Mouse (Mus musculus) hindbrain, embryonic 12.5 days (tissue): ENCODE measurements around the gene Snx5. TPM values are rescaled to one million over a fixed set of nuclear protein-coding genes. Genes with fewer than 3 reads are reported as not detected.

Source experiments
- ATAC-seq: fragments of 200-750 bp; cut with Nextera tagmentation; 2 replicates; pipeline ENCODE4 v1.8.0; 2017; ENCODE audit warnings: moderate TSS enrichment; ENCODE audit not compliant: low FRiP score
- H3K27ac ChIP-seq: fragments of 300-500 bp; sonication (generic); 2 replicates; pipeline ENCODE4 v1.5.1; 2016; ENCODE audit warnings: mild to moderate bottlenecking
- H3K27me3 ChIP-seq: fragments of 300-500 bp; sonication (generic); 2 replicates; pipeline ENCODE4 v1.6.1; 2016; ENCODE audit warnings: mild to moderate bottlenecking
- H3K36me3 ChIP-seq: fragments of 300-500 bp; sonication (generic); 2 replicates; pipeline ENCODE4 v1.6.1; 2016; ENCODE audit warnings: mild to moderate bottlenecking
- H3K4me1 ChIP-seq: fragments of 300-500 bp; sonication (generic); 2 replicates; pipeline ENCODE4 v1.6.1; 2016
- H3K4me2 ChIP-seq: fragments of 300-500 bp; sonication (generic); replicated peaks from 2 replicates; pipeline ENCODE4 v1.6.1; 2016; ENCODE audit warnings: mild to moderate bottlenecking
- H3K4me3 ChIP-seq: fragments of 300-500 bp; sonication (generic); 2 replicates; pipeline ENCODE4 v1.5.1; 2016; ENCODE audit warnings: mild to moderate bottlenecking
- H3K9ac ChIP-seq: fragments of 300-500 bp; sonication (generic); 2 replicates; pipeline ENCODE4 v1.6.1; 2016; ENCODE audit warnings: mild to moderate bottlenecking, moderate library complexity
- H3K9me3 ChIP-seq: fragments of 300-500 bp; sonication (generic); replicated peaks from 2 replicates; pipeline ENCODE4 v1.6.1; 2016; ENCODE audit warnings: mild to moderate bottlenecking
- WGBS: fragments of 180-500 bp; shearing (Covaris S2); methylation state at CpG from one replicate; pipeline ENCODE4 v1.1.7; 2016; 5-methylcytosine and 5-hydroxymethylcytosine counted together
- polyA plus RNA-seq: library from polyadenylated mRNA; unstranded; fragments of >200 nt; fragmentation: Nextera tagmentation; extraction: Ambion mirVana; gene quantifications from 2 replicates; pipeline ENCODE4 v1.2.1, GENCODE M21; 2016

Gene Snx5
- polyA plus RNA-seq, 1 experiment from 2014 or later = 93.0 TPM

- Histone ChIP-seq H3K27ac (no peak overlapping the region), H3K9me3 (no peaks in the 10 kb centered on the region), H3K4me3 (no peak overlapping the region), H3K9ac (no peak overlapping the region), H3K4me2 (no peak overlapping the region), H3K4me1 (no peaks in the 10 kb centered on the region), H3K36me3 (peaks cover 19% of the 10 kb centered on the region), H3K27me3 (no peaks in the 10 kb centered on the region)
- 87% methylated on average over 3 of the region's 3 CpGs for WGBS
- no peak for ATAC-seq
Observed at GRCm38 (mm10) chr2:144280568-144280967, 9.9 kb upstream of the Snx5 start.

DNA sequence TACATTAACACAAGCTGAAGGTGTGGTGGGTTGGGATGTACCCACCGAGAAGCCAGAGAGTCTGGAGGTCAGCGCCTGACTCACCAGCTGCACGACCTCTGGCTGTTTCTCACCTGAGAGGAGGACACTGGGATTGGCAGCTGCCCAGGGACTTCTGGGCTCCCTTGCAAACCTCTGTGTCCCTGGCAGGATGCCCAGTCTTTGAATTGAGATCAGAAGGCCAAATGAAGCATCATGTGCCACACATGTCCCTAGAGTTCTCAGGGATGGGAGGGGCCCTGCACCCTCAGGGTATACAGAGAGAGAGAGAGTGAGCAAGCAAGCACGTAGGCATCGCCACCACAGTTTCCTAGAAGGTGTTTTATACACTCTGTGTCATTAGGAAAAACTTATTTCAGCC lies 9.0 kb upstream of the Snx5 start:
- Histone ChIP-seq H3K27ac (no peak overlapping the region), H3K4me3 (no peak overlapping the region), H3K4me1 (no peaks in the 10 kb centered on the region), H3K4me2 (no peak overlapping the region), H3K9ac (no peak overlapping the region), H3K27me3 (no peaks in the 10 kb centered on the region), H3K9me3 (no peaks in the 10 kb centered on the region), H3K36me3 (peaks cover 19% of the 10 kb centered on the region)
- ATAC-seq = no peak
- 78% methylated on average over 5 of the region's 5 CpGs for WGBS

DNA sequence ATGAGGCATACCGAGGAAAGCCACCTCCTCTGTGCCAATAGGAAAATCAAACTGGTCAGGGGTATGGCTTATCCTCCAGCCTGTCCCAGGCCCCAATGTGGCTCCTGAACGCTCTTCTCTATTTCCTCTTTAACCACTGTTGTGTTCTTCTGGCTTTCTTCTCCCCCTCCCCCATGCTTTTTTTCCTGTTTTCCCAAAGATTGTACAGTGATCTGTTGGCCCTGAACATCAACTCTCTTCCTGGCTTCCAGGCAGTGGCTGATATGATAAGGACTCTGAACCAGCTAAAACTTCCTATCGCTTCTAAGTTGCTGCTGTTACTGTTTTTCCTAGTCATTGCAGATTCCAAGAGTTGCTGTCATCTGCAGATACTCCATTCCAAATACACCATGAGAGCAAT lies 6.2 kb upstream of the Snx5 start:
- no peak overlapping the region for H3K4me2 ChIP-seq
- H3K36me3 ChIP-seq = peaks cover 19% of the 10 kb centered on the region
- H3K27ac ChIP-seq = no peak overlapping the region
- ATAC-seq = no peak
- H3K27me3 ChIP-seq = no peaks in the 10 kb centered on the region
- H3K4me1 ChIP-seq = no peaks in the 10 kb centered on the region
- H3K9me3 ChIP-seq = no peaks in the 10 kb centered on the region
- H3K9ac ChIP-seq = no peak overlapping the region
- no peak overlapping the region for H3K4me3 ChIP-seq
- WGBS = 90% methylated on average over 3 of the region's 3 CpGs

GRCm38 (mm10) chr2:144274741-144275140 lies 4.0 kb upstream of the Snx5 start:
- no peak overlapping the region for H3K9ac ChIP-seq
- no peaks in the 10 kb centered on the region for H3K9me3 ChIP-seq
- no peaks in the 10 kb centered on the region for H3K4me1 ChIP-seq
- no peaks in the 10 kb centered on the region for H3K27me3 ChIP-seq
- H3K4me3 ChIP-seq = no peak overlapping the region
- no peak for ATAC-seq
- no peak overlapping the region for H3K4me2 ChIP-seq
- WGBS = 57% methylated on average over 8 of the region's 8 CpGs
- no peak overlapping the region for H3K27ac ChIP-seq
- peaks cover 15% of the 10 kb centered on the region for H3K36me3 ChIP-seq

GRCm38 (mm10) chr2:144272088-144272487 lies 1.4 kb upstream of the Snx5 start:
- no peak for ATAC-seq
- Histone ChIP-seq H3K27ac (no peak overlapping the region), H3K4me3 (no peak overlapping the region), H3K27me3 (no peaks in the 10 kb centered on the region), H3K9ac (no peak overlapping the region), H3K9me3 (no peaks in the 10 kb centered on the region), H3K36me3 (peaks cover 1% of the 10 kb centered on the region), H3K4me2 (no peak overlapping the region), H3K4me1 (peaks cover 16% of the 10 kb centered on the region)
- 91% methylated on average over 12 of the region's 12 CpGs for WGBS

DNA sequence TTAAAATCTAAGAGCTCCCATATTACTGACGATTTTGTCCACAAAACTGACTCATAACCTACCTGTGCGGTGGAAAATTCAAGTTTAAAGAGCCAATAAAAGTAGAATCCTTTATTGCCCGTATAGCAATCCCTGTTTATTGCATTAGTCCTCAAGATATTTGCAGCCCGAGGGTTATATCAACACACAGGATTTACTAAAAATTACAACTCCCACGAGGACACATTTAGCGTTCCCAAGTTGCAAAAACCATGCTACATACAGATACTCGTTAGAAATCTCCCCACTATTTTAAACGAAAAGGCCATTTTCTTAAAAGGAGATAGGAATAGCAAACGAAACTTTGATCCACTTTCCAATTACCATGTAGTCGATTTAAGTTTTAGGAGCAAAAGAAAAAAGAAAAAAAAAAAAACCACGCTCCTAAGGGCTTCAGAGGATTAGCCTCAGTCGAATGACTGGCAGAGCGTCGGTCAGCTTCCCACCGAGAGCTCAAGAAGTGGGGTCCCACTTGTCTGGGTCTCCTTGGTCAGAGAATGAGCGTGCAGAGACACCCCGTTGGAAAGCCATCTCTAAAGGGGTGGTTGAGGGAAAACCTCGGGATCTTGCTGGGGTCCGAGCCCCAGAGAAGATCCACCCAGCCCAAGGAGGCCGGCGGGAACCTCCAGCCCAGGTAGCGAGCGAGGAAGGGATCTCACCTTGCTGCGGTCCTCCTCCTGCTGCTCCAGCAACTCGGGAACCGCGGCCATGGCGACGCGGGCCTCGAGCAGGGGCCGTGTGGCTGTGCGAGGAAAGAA lies 829 bp downstream of the Snx5 start:
- under 1% methylated on average over 31 of the region's 33 CpGs for WGBS
- Histone ChIP-seq H3K27me3 (no peaks in the 10 kb centered on the region), H3K4me1 (peaks cover 19% of the 10 kb centered on the region), H3K9me3 (no peaks in the 10 kb centered on the region), H3K9ac (peak overlapping the region; percentile 96), H3K4me3 (peak overlapping the region; percentile 88), H3K36me3 (no peaks in the 10 kb centered on the region), H3K4me2 (peak overlapping the region; percentile 69), H3K27ac (peak overlapping the region; percentile 91)
- ATAC-seq = peak; percentile 47

DNA sequence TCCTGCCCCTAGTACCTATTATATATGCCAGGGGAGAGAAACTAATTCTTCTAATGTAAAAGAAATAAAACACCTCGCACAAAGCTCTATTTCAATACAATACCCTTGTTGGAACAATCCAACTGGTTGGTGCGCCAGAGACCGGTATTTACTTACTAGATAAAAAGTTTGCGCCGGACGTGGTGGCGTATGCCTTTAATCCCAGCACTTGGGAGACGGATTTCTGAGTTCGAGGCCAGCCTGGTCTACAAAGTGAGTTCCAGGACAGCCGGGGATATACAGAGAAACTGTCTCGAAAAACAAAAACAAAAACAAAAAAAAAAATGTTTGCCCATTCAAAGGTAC lies 1.4 kb downstream of the Snx5 start:
- no peak for ATAC-seq
- WGBS = under 1% methylated on average over 11 of the region's 11 CpGs
- H3K4me2 ChIP-seq = peak overlapping the region; percentile 69
- H3K27ac ChIP-seq = no peak overlapping the region
- no peaks in the 10 kb centered on the region for H3K36me3 ChIP-seq
- peak overlapping the region; percentile 96 for H3K9ac ChIP-seq
- H3K4me1 ChIP-seq = peaks cover 19% of the 10 kb centered on the region
- H3K27me3 ChIP-seq = no peaks in the 10 kb centered on the region
- no peaks in the 10 kb centered on the region for H3K9me3 ChIP-seq
- H3K4me3 ChIP-seq = peak overlapping the region; percentile 88

DNA sequence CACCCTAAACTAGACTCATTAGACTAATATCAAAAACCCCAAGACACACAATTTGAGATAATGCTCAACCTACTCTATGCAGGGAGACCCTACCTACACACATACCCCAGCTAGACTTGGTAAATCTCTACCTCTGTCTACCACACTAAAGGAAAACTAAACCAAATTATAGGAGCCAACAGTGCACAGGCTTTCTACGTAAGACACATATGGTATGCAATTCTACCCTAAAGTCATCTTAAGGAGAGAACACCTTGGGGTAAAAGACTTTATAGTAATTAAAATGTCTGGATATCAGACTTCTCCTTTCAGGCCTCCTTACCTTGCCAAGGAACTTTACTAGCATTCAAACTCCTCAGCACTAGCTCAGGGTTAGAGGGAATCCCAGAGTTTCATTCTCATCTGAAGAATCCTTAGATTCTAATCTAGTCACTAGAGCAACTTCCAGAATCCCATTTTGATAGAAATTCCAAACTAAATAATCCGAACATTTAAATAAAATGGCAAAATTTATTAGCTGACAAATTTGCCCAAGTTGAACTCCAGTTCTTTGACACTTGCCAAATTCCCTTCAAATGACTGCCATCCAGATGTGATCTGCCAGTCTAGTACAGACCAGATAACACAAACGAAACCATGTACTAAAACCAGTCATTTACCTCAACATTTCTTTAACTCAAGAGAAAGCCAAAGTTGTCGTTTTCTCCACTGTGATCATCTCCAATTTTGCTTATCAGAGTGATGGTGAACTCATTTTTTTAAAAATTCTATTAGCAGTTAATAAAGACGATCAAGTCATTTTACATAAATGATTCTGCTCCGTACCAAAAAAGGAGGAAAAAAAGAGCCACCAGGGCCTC lies 2.0 kb downstream of the Snx5 start:
- Histone ChIP-seq H3K27ac (no peak overlapping the region), H3K36me3 (no peaks in the 10 kb centered on the region), H3K9me3 (no peaks in the 10 kb centered on the region), H3K9ac (peak overlapping the region; percentile 96; the same call in 1 of the 2 replicates), H3K4me3 (peak overlapping the region; percentile 88), H3K4me2 (peak overlapping the region; percentile 69), H3K27me3 (no peaks in the 10 kb centered on the region), H3K4me1 (peaks cover 19% of the 10 kb centered on the region)
- ATAC-seq = no peak
- WGBS = 9% methylated on average over 6 of the region's 6 CpGs

DNA sequence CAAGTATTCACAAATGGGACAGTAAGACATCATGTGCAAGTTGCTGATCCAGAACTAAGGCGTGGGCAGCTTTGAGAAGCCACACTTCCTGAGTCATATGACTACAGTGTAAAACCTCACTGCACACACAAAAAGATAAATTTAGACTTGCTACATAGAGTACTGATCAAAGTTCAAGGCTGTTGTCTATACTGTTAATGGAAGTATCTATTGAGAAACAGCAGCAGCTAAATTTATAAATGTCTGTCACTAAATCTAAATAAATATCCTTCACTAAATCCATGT lies 3.0 kb downstream of the Snx5 start:
- Histone ChIP-seq H3K9me3 (no peaks in the 10 kb centered on the region), H3K9ac (no peak overlapping the region), H3K27me3 (no peaks in the 10 kb centered on the region), H3K27ac (no peak overlapping the region), H3K4me3 (no peak overlapping the region), H3K4me1 (peaks cover 19% of the 10 kb centered on the region), H3K36me3 (no peaks in the 10 kb centered on the region), H3K4me2 (peak overlapping the region; percentile 69; the same call in 1 of the 2 replicates)
- 44% methylated on average over 1 of the region's 1 CpGs for WGBS
- ATAC-seq = no peak

GRCm38 (mm10) chr2:144267004-144267730 lies 3.5 kb downstream of the Snx5 start:
- no peak overlapping the region for H3K4me3 ChIP-seq
- H3K27me3 ChIP-seq = no peaks in the 10 kb centered on the region
- no peaks in the 10 kb centered on the region for H3K9me3 ChIP-seq
- no peaks in the 10 kb centered on the region for H3K36me3 ChIP-seq
- ATAC-seq = no peak
- peak overlapping the region; percentile 69; the same call in 1 of the 2 replicates for H3K4me2 ChIP-seq
- peaks cover 19% of the 10 kb centered on the region for H3K4me1 ChIP-seq
- 54% methylated on average over 5 of the region's 5 CpGs for WGBS
- no peak overlapping the region for H3K9ac ChIP-seq
- H3K27ac ChIP-seq = no peak overlapping the region

GRCm38 (mm10) chr2:144265916-144266683 lies 4.6 kb downstream of the Snx5 start:
- Histone ChIP-seq H3K4me1 (peaks cover 22% of the 10 kb centered on the region), H3K4me2 (no peak overlapping the region), H3K27ac (no peak overlapping the region), H3K9ac (no peak overlapping the region), H3K27me3 (no peaks in the 10 kb centered on the region), H3K36me3 (no peaks in the 10 kb centered on the region; the same call in 1 of the 2 replicates), H3K9me3 (no peaks in the 10 kb centered on the region), H3K4me3 (no peak overlapping the region)
- whole genome bisulfite sequencing = 40% methylated on average over 4 of the region's 4 CpGs
- ATAC-seq = no peak

DNA sequence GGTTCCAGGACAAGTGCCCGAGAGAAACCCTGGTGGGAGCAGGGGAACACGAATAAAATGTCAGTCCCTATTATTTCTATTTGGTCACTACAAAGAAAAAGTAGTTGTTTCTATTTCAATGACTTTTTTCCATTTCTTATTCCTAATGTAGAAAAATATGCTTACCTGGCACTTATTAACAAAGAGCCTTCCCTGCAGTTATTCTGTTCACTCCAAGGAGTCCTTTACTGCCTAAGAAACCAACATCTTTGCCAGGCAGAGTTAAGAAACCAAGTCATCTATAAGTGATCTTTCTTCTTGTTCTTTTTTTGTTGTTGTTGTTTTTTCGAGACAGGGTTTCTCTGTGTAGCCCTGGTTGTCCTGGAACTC lies 5.6 kb downstream of the Snx5 start:
- H3K4me2 ChIP-seq = no peak overlapping the region
- H3K36me3 ChIP-seq = peaks cover 3% of the 10 kb centered on the region
- 76% methylated on average over 3 of the region's 3 CpGs for WGBS
- no peak for ATAC-seq
- no peaks in the 10 kb centered on the region for H3K27me3 ChIP-seq
- no peak overlapping the region for H3K4me3 ChIP-seq
- H3K9ac ChIP-seq = no peak overlapping the region
- peaks cover 22% of the 10 kb centered on the region for H3K4me1 ChIP-seq
- H3K9me3 ChIP-seq = no peaks in the 10 kb centered on the region
- no peak overlapping the region for H3K27ac ChIP-seq
